Comparison of ENCODE assay signal across 20 mouse cellular contexts in genomic region chr16:37893381-37893780, GRCm38 (mm10). TPM values are rescaled to one million over a fixed set of nuclear protein-coding genes. Genes with fewer than 3 reads are reported as not detected.
DNase-seq lines count a peak whose midpoint lies in the region; ATAC-seq lines count a peak whose summit lies in the region.
"Had no signal": no experiment of that assay in that cellular context is flagged by ENCODE, and none has a peak within 500 bp of the region (broad histone marks: within the 10 kb centered on the region; RNA-seq: fewer than 3 reads in every experiment).

No protein-coding gene starts in this region.

- peaks cover 12 to 29% of the 10 kb centered on the region in 2 experiments for H3K4me1 ChIP-seq in heart, embryonic 14.5 days (ENCODE audit: control insufficient read depth in 2 of 2, insufficient read depth in 2 of 2, low read length in 2 of 2)
- no peaks in the 10 kb centered on the region for H3K4me1 ChIP-seq in midbrain, embryonic 11.5 days (ENCODE audit: control insufficient read depth, insufficient read depth, low read length)
- H3K4me1 ChIP-seq in midbrain, embryonic 16.5 days (ENCODE audit: control insufficient read depth, insufficient read depth, low read length): no peaks in the 10 kb centered on the region
- peaks cover 27% of the 10 kb centered on the region for H3K4me1 ChIP-seq in limb, embryonic 13.5 days

- 0 out of 2 replicates have a peak, but pooled peaks have one; percentile 13 for ATAC-seq in heart, embryonic 14.5 days (ENCODE audit: insufficient number of reproducible peaks, insufficient read depth, low FRiP score, low read depth)
- no peak for ATAC-seq in midbrain, embryonic 11.5 days (ENCODE audit: low FRiP score)
- no peak for ATAC-seq in midbrain, embryonic 16.5 days
- ATAC-seq in limb, embryonic 13.5 days (ENCODE audit: low FRiP score, low read depth): no peak
- ATAC-seq: inflammation-experienced regulatory T-cells, adult 6 months had no signal

- H3K4me2 ChIP-seq in heart, embryonic 14.5 days (ENCODE audit: low read length): peak overlapping the region; percentile 36
- no peak overlapping the region for H3K4me2 ChIP-seq in midbrain, embryonic 11.5 days
- no peak overlapping the region for H3K4me2 ChIP-seq in midbrain, embryonic 16.5 days (ENCODE audit: low read length)
- no peak overlapping the region for H3K4me2 ChIP-seq in limb, embryonic 13.5 days (replicated peaks)

- 34% methylated on average over 6 of the region's 6 CpGs for WGBS in heart, embryonic 14.5 days
- 72% methylated on average over 6 of the region's 6 CpGs for WGBS in midbrain, embryonic 11.5 days
- 63% methylated on average over 6 of the region's 6 CpGs for WGBS in midbrain, embryonic 16.5 days
- WGBS in limb, embryonic 13.5 days: 41% methylated on average over 6 of the region's 6 CpGs

- peak overlapping the region; percentile 79 to 87 for H3K27ac ChIP-seq in heart, embryonic 14.5 days (replicated peaks in 1 of 2; ENCODE audit: control insufficient read depth in 1 of 2, insufficient read depth in 1 of 2, low read depth in 2 of 2, low read length in 2 of 2)
- H3K27ac ChIP-seq in midbrain, embryonic 11.5 days (ENCODE audit: low read depth, low read length): no peak overlapping the region
- H3K27ac ChIP-seq in midbrain, embryonic 16.5 days (ENCODE audit: low read length): no peak overlapping the region
- peak overlapping the region; percentile 52; the same call in 1 of the 2 replicates for H3K27ac ChIP-seq in limb, embryonic 13.5 days

- no peak overlapping the region for H3K4me3 ChIP-seq in heart, embryonic 14.5 days (ENCODE audit: control insufficient read depth in 1 of 2, insufficient read depth in 1 of 2, low read depth in 1 of 2, low read length in 2 of 2)
- H3K4me3 ChIP-seq in midbrain, embryonic 11.5 days (ENCODE audit: low read depth, low read length): no peak overlapping the region
- H3K4me3 ChIP-seq in midbrain, embryonic 16.5 days (ENCODE audit: low read depth, low read length): no peak overlapping the region
- no peak overlapping the region for H3K4me3 ChIP-seq in limb, embryonic 13.5 days

- no peaks in the 10 kb centered on the region for H3K9me3 ChIP-seq in heart, embryonic 14.5 days (ENCODE audit: control insufficient read depth, low read length)
- no peaks in the 10 kb centered on the region for H3K9me3 ChIP-seq in midbrain, embryonic 11.5 days (ENCODE audit: control insufficient read depth, low read length)
- H3K9me3 ChIP-seq in midbrain, embryonic 16.5 days (replicated peaks; ENCODE audit: control insufficient read depth, low read length, poor library complexity, severe bottlenecking): no peaks in the 10 kb centered on the region
- H3K9me3 ChIP-seq in limb, embryonic 13.5 days: no peaks in the 10 kb centered on the region

- no peaks in the 10 kb centered on the region for H3K27me3 ChIP-seq in heart, embryonic 14.5 days (ENCODE audit: control insufficient read depth, insufficient read depth, low read length)
- H3K27me3 ChIP-seq in midbrain, embryonic 11.5 days (ENCODE audit: control insufficient read depth, insufficient read depth, low read length): no peaks in the 10 kb centered on the region
- H3K27me3 ChIP-seq in midbrain, embryonic 16.5 days (ENCODE audit: control insufficient read depth, insufficient read depth, low read depth, low read length): no peaks in the 10 kb centered on the region
- H3K27me3 ChIP-seq in limb, embryonic 13.5 days: no peaks in the 10 kb centered on the region

- 0 out of 2 replicates have a peak overlapping the region, but pooled peaks have one; percentile 21 for H3K9ac ChIP-seq in heart, embryonic 14.5 days (ENCODE audit: low read length)
- H3K9ac ChIP-seq in midbrain, embryonic 11.5 days (ENCODE audit: low read length): no peak overlapping the region
- H3K9ac ChIP-seq in midbrain, embryonic 16.5 days (ENCODE audit: low read depth, low read length): no peak overlapping the region
- no peak overlapping the region for H3K9ac ChIP-seq in limb, embryonic 13.5 days

- intact Hi-C loops in heart, postnatal 36 days (cut with DNase I): no loop called here

- DNase-seq in heart, postnatal 36 days: no peak
- DNase-seq in midbrain, embryonic 11.5 days (ENCODE audit: low spot score, missing footprints): peak; percentile 77
- DNase-seq in fibroblast of lung, adult 2 months (ENCODE audit: low read depth): peak; percentile 33
- no peak for DNase-seq in left cerebral cortex, adult 8-10 months (ENCODE audit: low spot score in 2 of 2)
- DNase-seq in urinary bladder, postnatal 36 days (ENCODE audit: low spot score in 2 of 2): no peak
- DNase-seq: adrenal gland, postnatal 25 days; cerebellum, postnatal 25 days; gastrocnemius, postnatal 10 days; kidney, postnatal 10 days; lung, postnatal 4 days; right cerebral cortex, adult 18-20 months; thymus, adult 2 months had no signal

- H3K36me3 ChIP-seq in heart, embryonic 14.5 days (ENCODE audit: control insufficient read depth, insufficient read depth, low read length): 0 out of 2 replicates have a peak, but pooled peaks cover 9% of the 10 kb centered on the region
- H3K36me3 ChIP-seq in midbrain, embryonic 11.5 days (ENCODE audit: control insufficient read depth, insufficient read depth, low read length): no peaks in the 10 kb centered on the region
- no peaks in the 10 kb centered on the region for H3K36me3 ChIP-seq in midbrain, embryonic 16.5 days (ENCODE audit: control insufficient read depth, insufficient read depth, low read length)
- H3K36me3 ChIP-seq in limb, embryonic 13.5 days: 0 out of 2 replicates have a peak, but pooled peaks cover 3% of the 10 kb centered on the region

RNA-seq across cellular contexts. Expression of gene Gpr156, which starts 22.9 kb away (rescaled TPM):
- polyA plus RNA-seq in heart, embryonic 14.5 days (2014; fragmentation: Nextera tagmentation; extraction: Ambion mirVana): 0.42 and 0.54 TPM in 2 replicates
- not detected for total RNA-seq in heart, postnatal 36 days (2021)
- polyA plus RNA-seq in midbrain, embryonic 11.5 days (2014; fragmentation: Nextera tagmentation; extraction: Ambion mirVana): 3.4 and 4.2 TPM in 2 replicates
- 5.1 and 5.8 TPM in 2 replicates for polyA plus RNA-seq in midbrain, embryonic 16.5 days (2015; fragmentation: Nextera tagmentation; extraction: Ambion mirVana)
- 0.88 and 0.95 TPM in 2 replicates for polyA plus RNA-seq in limb, embryonic 13.5 days (2015; fragmentation: Nextera tagmentation; extraction: Ambion mirVana)
- total RNA-seq in left cerebral cortex, adult 8-10 months (2022): under 1 TPM; 0.57 to 0.77 (median 0.58) TPM
- total RNA-seq: MEL had no signal
- polyA plus RNA-seq: inflammation-experienced regulatory T-cells, adult 6 months; liver, embryonic 16.5 days had no signal

RNA-seq across cellular contexts. Expression of gene Lrrc58, which starts 25.2 kb away (rescaled TPM):
- polyA plus RNA-seq in heart, embryonic 14.5 days (2014; fragmentation: Nextera tagmentation; extraction: Ambion mirVana): 41.8 and 42.6 TPM in 2 replicates
- total RNA-seq in heart, postnatal 36 days (2021): 10 to 100 TPM; 68.7 to 77.8 TPM
- polyA plus RNA-seq in midbrain, embryonic 11.5 days (2014; fragmentation: Nextera tagmentation; extraction: Ambion mirVana): 49.8 and 53.1 TPM in 2 replicates
- polyA plus RNA-seq in midbrain, embryonic 16.5 days (2015; fragmentation: Nextera tagmentation; extraction: Ambion mirVana): 41.5 and 41.7 TPM in 2 replicates
- polyA plus RNA-seq in limb, embryonic 13.5 days (2015; fragmentation: Nextera tagmentation; extraction: Ambion mirVana): 58.9 and 62.3 TPM in 2 replicates
- 10 to 100 TPM; 90.5 to 97.5 (median 93.5) TPM for total RNA-seq in left cerebral cortex, adult 8-10 months (2022)

RNA-seq across cellular contexts. Expression of gene Gm36028, which starts 32.4 kb away (rescaled TPM):
- polyA plus RNA-seq in heart, embryonic 14.5 days (2014; fragmentation: Nextera tagmentation; extraction: Ambion mirVana): 3.3 and 4.9 TPM in 2 replicates
- total RNA-seq in heart, postnatal 36 days (2021): 1 to 10 TPM; 1.0 to 1.1 TPM
- 0.12 and 0.15 TPM in 2 replicates for polyA plus RNA-seq in midbrain, embryonic 11.5 days (2014; fragmentation: Nextera tagmentation; extraction: Ambion mirVana)
- not detected in 2 replicates for polyA plus RNA-seq in midbrain, embryonic 16.5 days (2015; fragmentation: Nextera tagmentation; extraction: Ambion mirVana)
- polyA plus RNA-seq in limb, embryonic 13.5 days (2015; fragmentation: Nextera tagmentation; extraction: Ambion mirVana): 0.13 and 0.22 TPM in 2 replicates
- under 1 TPM in 1 of 4 experiments, not detected in 3; 0.30 TPM for total RNA-seq in left cerebral cortex, adult 8-10 months (2022)
- total RNA-seq: MEL had no signal
- polyA plus RNA-seq: inflammation-experienced regulatory T-cells, adult 6 months; limb, embryonic 11.5 days; spleen, adult 2 months had no signal

Comparison
In these comparisons a context has a peak if more than half of its experiments do, and no peak if none do; other contexts are left out.
1. H3K27ac ChIP-seq: peak in heart, embryonic 14.5 days (2 of 2) and limb, embryonic 13.5 days (single experiment); none in midbrain, embryonic 11.5 days (single experiment) and midbrain, embryonic 16.5 days (single experiment).
2. DNase-seq: peak in midbrain, embryonic 11.5 days (single experiment) and fibroblast of lung, adult 2 months (single experiment); none in heart, postnatal 36 days (0 of 2), left cerebral cortex, adult 8-10 months (0 of 2) and urinary bladder, postnatal 36 days (0 of 2).